Comparison of ENCODE assay signal across 8 mouse cellular contexts in the genomic region with DNA sequence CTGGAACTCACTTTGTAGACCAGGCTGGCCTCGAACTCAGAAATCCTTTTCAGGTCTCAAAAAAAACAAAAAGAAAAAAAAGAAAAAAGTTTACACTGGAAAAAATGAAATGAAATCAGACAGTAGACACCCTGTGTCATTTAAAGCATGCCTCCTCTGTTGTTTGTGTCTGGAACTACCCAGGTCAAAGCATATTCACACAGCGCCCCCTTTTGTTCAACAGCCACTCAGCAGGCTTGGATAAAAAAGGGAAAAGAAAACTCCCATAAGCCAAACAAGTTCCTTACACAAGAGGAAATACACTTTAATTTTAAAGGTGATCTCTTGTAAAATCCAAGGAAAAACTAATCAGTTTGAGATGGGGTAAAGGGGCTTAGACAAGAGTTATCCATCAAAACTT. TPM values are rescaled to one million over a fixed set of nuclear protein-coding genes. Genes with fewer than 3 reads are reported as not detected.
DNase-seq lines count a peak whose midpoint lies in the region; ATAC-seq and TF ChIP-seq lines count a peak whose summit lies in the region.

No protein-coding gene starts in this region.

- no peaks in the 10 kb centered on the region for H3K36me3 ChIP-seq in intestine, postnatal 0 days (ENCODE audit: control insufficient read depth, insufficient read depth)
- H3K36me3 ChIP-seq in intestine, embryonic 15.5 days = no peaks in the 10 kb centered on the region
- no peaks in the 10 kb centered on the region for H3K36me3 ChIP-seq in forebrain, embryonic 15.5 days

- no peak overlapping the region for H3K4me2 ChIP-seq in intestine, postnatal 0 days (replicated peaks; ENCODE audit: low read depth)
- H3K4me2 ChIP-seq in intestine, embryonic 15.5 days (replicated peaks) = no peak overlapping the region
- no peak overlapping the region for H3K4me2 ChIP-seq in forebrain, embryonic 15.5 days (replicated peaks)

- H3K4me1 ChIP-seq in intestine, postnatal 0 days (replicated peaks; ENCODE audit: control insufficient read depth, insufficient read depth, low read length) = no peaks in the 10 kb centered on the region
- no peaks in the 10 kb centered on the region for H3K4me1 ChIP-seq in intestine, embryonic 15.5 days (replicated peaks)
- H3K4me1 ChIP-seq in forebrain, embryonic 15.5 days = no peaks in the 10 kb centered on the region

- DNase-seq in NIH3T3 (ENCODE audit: low read depth) = peak; percentile 62
- peak; percentile 68 for DNase-seq in adrenal gland, postnatal 10 days
- DNase-seq in kidney, postnatal 25 days = peak; percentile 43 to 67
- DNase-seq in right cerebral cortex, adult 18-20 months = no peak
- DNase-seq in layer of hippocampus, adult 9-11 months = no peak

- WGBS in intestine, postnatal 0 days = 45% methylated on average over 2 of the region's 2 CpGs
- WGBS in intestine, embryonic 15.5 days = 50% methylated on average over 2 of the region's 2 CpGs
- 47% methylated on average over 2 of the region's 2 CpGs for WGBS in forebrain, embryonic 15.5 days

- ATAC-seq in intestine, postnatal 0 days = 0 out of 2 replicates have a peak, but pooled peaks have one; percentile 53
- ATAC-seq in intestine, embryonic 15.5 days = no peak
- no peak for ATAC-seq in forebrain, embryonic 15.5 days (replicated peaks)

- H3K27me3 ChIP-seq in intestine, postnatal 0 days (replicated peaks; ENCODE audit: control insufficient read depth, insufficient read depth, low read length) = no peaks in the 10 kb centered on the region
- no peaks in the 10 kb centered on the region for H3K27me3 ChIP-seq in intestine, embryonic 15.5 days (replicated peaks)
- no peaks in the 10 kb centered on the region for H3K27me3 ChIP-seq in forebrain, embryonic 15.5 days

- peak; percentile 69 for TF ChIP-seq CTCF in intestine, postnatal 0 days (IDR thresholded peaks at IDR 0.05; ENCODE audit: low read depth)

- H3K4me3 ChIP-seq in intestine, postnatal 0 days (ENCODE audit: low read depth, low read length) = no peak overlapping the region
- H3K4me3 ChIP-seq in intestine, embryonic 15.5 days (replicated peaks) = no peak overlapping the region
- H3K4me3 ChIP-seq in forebrain, embryonic 15.5 days = no peak overlapping the region

- no peaks in the 10 kb centered on the region for H3K9me3 ChIP-seq in intestine, postnatal 0 days (ENCODE audit: control insufficient read depth)
- no peaks in the 10 kb centered on the region for H3K9me3 ChIP-seq in intestine, embryonic 15.5 days
- no peaks in the 10 kb centered on the region for H3K9me3 ChIP-seq in forebrain, embryonic 15.5 days

- H3K27ac ChIP-seq in intestine, postnatal 0 days (ENCODE audit: low read depth, low read length) = no peak overlapping the region
- H3K27ac ChIP-seq in intestine, embryonic 15.5 days = no peak overlapping the region
- H3K27ac ChIP-seq in forebrain, embryonic 15.5 days (replicated peaks) = no peak overlapping the region

- H3K9ac ChIP-seq in intestine, postnatal 0 days (ENCODE audit: low read depth, low read length) = no peak overlapping the region
- H3K9ac ChIP-seq in intestine, embryonic 15.5 days = no peak overlapping the region
- H3K9ac ChIP-seq in forebrain, embryonic 15.5 days (replicated peaks) = no peak overlapping the region

RNA-seq across cellular contexts. Expression of a gene that starts 21.4 kb away (rescaled TPM):
- polyA plus RNA-seq in intestine, postnatal 0 days (2015; fragmentation: Nextera tagmentation; extraction: Ambion mirVana) = 7.5 and 8.5 TPM in 2 replicates
- polyA plus RNA-seq in intestine, embryonic 15.5 days (2015; fragmentation: Nextera tagmentation; extraction: Ambion mirVana) = 16.0 and 16.7 TPM in 2 replicates
- total RNA-seq in adrenal gland, postnatal 10 days (2021) = 10 to 100 TPM; 37.9 to 39.4 TPM
- polyA plus RNA-seq in forebrain, embryonic 15.5 days (2015; fragmentation: Nextera tagmentation; extraction: Ambion mirVana) = 23.8 and 25.6 TPM in 2 replicates

Comparison
In these comparisons a context has a peak if more than half of its experiments do, and no peak if none do; other contexts are left out.
1. DNase-seq: peak in NIH3T3 (single experiment), adrenal gland, postnatal 10 days (single experiment) and kidney, postnatal 25 days (2 of 2); none in right cerebral cortex, adult 18-20 months (single experiment) and layer of hippocampus, adult 9-11 months (single experiment).